Mouse (Mus musculus): ENCODE data around the gene Srsf9. TPM values are rescaled to one million over a fixed set of nuclear protein-coding genes. Genes with fewer than 3 reads are reported as not detected.

Gene Srsf9
- polyA plus RNA-seq, 2 experiments = 46.2 to 81.6 TPM

DNA sequence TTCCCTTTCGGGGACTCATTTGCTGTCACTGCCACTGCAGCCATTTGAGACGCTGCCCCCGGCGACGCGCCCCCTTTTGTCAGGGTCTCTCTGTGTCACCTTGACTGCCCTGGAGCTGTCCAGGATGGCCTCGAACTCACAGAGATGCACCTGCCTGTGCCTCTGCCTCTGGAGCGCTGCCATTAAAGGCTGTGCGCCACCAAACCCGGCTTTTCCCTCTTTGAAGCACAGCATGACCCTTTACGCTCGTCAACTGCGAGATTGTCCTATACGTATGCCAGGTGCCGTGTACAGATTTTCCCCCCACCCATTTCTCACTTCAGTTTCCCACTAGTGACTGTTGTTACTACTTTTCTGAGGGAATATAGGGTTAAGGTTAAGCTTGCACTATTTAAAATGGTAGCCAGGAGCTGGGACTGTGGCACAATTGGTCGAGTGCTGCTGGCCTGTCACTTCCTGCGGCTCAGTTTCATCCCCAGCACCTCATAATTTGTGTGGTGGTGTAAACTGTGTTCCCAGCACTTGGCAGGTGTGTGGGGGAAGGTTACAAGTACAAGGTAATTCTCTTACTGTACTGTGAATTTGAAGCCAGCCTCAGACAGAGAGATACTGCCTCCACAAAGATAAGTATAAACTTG, 46.8 kb upstream of the Srsf9 start:
- H3K9me3 ChIP-seq (ENCODE audit: control insufficient read depth, low read length) = no peaks in the 10 kb centered on the region
- peaks cover 6 to 13% of the 10 kb centered on the region in 2 experiments for H3K4me1 ChIP-seq (replicated peaks; ENCODE audit: control insufficient read depth in 2 of 2, insufficient read depth in 2 of 2, low read length in 1 of 2)
- H3K4me2 ChIP-seq (ENCODE audit: low read depth) = peak overlapping the region; percentile 87
- WGBS (ENCODE audit: insufficient replicate concordance) = 3% methylated on average over 17 of the region's 17 CpGs
- peak overlapping the region; percentile 9 for H3K27ac ChIP-seq
- ATAC-seq (ENCODE audit: insufficient read depth) (peak; percentile 24), DNase-seq (ENCODE audit: low read depth in 3 of 3, low spot score in 3 of 3) (no peak)
- H3K36me3 ChIP-seq (replicated peaks; ENCODE audit: control insufficient read depth, insufficient read depth, low read depth) = peaks cover 9% of the 10 kb centered on the region
- peak overlapping the region; percentile 66 to 96 for H3K4me3 ChIP-seq (ENCODE audit: insufficient read depth in 1 of 2, low read depth in 2 of 2, low read length in 2 of 2)
- peak overlapping the region; percentile 56 for H3K9ac ChIP-seq (replicated peaks)
- no peak for TF ChIP-seq CTCF (IDR thresholded peaks at IDR 0.05; ENCODE audit: low read depth)
- no peak for TF ChIP-seq EP300 (IDR thresholded peaks at IDR 0.05; ENCODE audit: low read depth)
- no peaks in the 10 kb centered on the region for H3K27me3 ChIP-seq (ENCODE audit: control insufficient read depth, insufficient read depth, low read length)

DNA sequence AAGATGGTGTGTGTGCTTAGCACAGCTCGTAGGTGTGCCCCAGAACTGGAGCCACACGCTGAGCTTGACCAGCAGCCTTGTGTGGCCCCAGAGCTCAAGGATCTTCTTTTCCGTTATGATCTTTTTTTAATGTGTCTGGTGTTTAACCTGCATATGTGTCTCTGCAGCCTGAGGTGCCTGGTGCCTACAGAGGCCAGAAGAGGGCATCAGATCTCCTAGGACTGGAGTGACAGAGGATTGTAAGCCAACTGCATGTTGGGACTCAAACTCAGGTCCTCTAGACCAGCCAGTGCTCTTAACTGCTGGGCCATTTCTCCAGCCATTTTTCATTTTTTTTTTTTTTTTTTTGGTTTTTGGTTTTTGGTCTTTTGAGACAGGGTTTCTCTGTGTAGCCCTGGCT, 42.2 kb upstream of the Srsf9 start:
- Histone ChIP-seq H3K9ac (replicated peaks) (no peak overlapping the region), H3K27me3 (ENCODE audit: control insufficient read depth, insufficient read depth, low read length) (no peaks in the 10 kb centered on the region), H3K9me3 (ENCODE audit: control insufficient read depth, low read length) (no peaks in the 10 kb centered on the region), H3K4me3 (ENCODE audit: insufficient read depth in 1 of 2, low read depth in 2 of 2, low read length in 2 of 2) (no peak overlapping the region), H3K4me2 (ENCODE audit: low read depth) (no peak overlapping the region), H3K27ac (no peak overlapping the region), H3K4me1 (replicated peaks; ENCODE audit: control insufficient read depth in 2 of 2, insufficient read depth in 2 of 2, low read length in 1 of 2) (peaks cover 3 to 6% of the 10 kb centered on the region in 2 experiments), H3K36me3 (replicated peaks; ENCODE audit: control insufficient read depth, insufficient read depth, low read depth) (peaks cover 24% of the 10 kb centered on the region)
- DNase-seq (ENCODE audit: low read depth in 3 of 3, low spot score in 3 of 3) (no peak), ATAC-seq (ENCODE audit: insufficient read depth) (no peak)
- 83% methylated on average over 3 of the region's 3 CpGs for WGBS (ENCODE audit: insufficient replicate concordance)
- TF ChIP-seq EP300 (IDR thresholded peaks at IDR 0.05; ENCODE audit: low read depth) (no peak), CTCF (IDR thresholded peaks at IDR 0.05; ENCODE audit: low read depth) (peak; percentile 72)

DNA sequence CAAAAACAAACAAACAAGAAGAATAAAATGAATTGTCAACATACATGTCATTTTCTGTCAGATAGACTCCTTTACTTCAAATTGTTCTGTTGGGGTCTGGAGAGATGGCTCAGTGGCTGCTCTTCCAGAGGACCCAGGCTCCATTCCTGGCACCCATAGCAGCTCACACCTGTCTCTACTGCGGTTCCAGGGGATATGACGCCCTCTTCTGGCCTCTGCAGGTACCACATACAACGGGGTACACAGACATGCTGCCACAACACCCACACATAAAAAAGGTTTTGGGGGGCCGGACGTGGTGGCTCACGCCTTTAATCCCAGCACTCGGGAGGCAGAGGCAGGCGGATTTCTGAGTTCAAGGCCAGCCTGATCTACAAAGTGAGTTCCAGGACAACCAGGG, 32.8 kb upstream of the Srsf9 start:
- Histone ChIP-seq H3K9ac (replicated peaks) (no peak overlapping the region), H3K4me2 (ENCODE audit: low read depth) (no peak overlapping the region), H3K27me3 (ENCODE audit: control insufficient read depth, insufficient read depth, low read length) (no peaks in the 10 kb centered on the region), H3K4me3 (ENCODE audit: insufficient read depth in 1 of 2, low read depth in 2 of 2, low read length in 2 of 2) (no peak overlapping the region), H3K27ac (no peak overlapping the region), H3K4me1 (replicated peaks; ENCODE audit: control insufficient read depth in 2 of 2, insufficient read depth in 2 of 2, low read length in 1 of 2) (peaks cover 12 to 27% of the 10 kb centered on the region in 2 experiments), H3K9me3 (ENCODE audit: control insufficient read depth, low read length) (no peaks in the 10 kb centered on the region), H3K36me3 (replicated peaks; ENCODE audit: control insufficient read depth, insufficient read depth, low read depth) (peaks cover 36% of the 10 kb centered on the region)
- DNase-seq (ENCODE audit: low read depth in 3 of 3, low spot score in 3 of 3) = no peak
- no peak for ATAC-seq (ENCODE audit: insufficient read depth)
- TF ChIP-seq EP300 (IDR thresholded peaks at IDR 0.05; ENCODE audit: low read depth) = no peak
- TF ChIP-seq CTCF (IDR thresholded peaks at IDR 0.05; ENCODE audit: low read depth) = peak; percentile 69
- 80% methylated on average over 8 of the region's 8 CpGs for WGBS (ENCODE audit: insufficient replicate concordance)

DNA sequence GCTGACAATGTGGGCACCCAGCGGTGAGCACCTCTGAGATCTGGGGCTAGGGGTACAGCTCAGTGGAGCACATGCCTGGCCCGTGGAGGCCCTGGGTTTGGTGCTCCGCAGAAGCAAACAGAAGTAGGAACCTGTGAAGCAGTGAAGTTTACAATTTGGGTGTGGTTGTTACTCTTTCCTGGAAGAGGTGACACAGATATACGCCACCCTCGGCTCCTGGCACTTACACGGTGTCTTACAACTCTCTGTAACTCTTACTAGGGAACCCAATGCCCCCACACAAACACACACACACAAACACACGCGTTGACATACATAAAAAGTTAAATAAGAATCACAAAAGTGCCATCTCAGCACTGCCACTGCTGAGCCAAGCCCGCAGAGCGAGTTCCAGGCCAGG, 30.6 kb upstream of the Srsf9 start:
- Histone ChIP-seq H3K9me3 (ENCODE audit: control insufficient read depth, low read length) (no peaks in the 10 kb centered on the region), H3K4me3 (ENCODE audit: insufficient read depth in 1 of 2, low read depth in 2 of 2, low read length in 2 of 2) (no peak overlapping the region), H3K36me3 (replicated peaks; ENCODE audit: control insufficient read depth, insufficient read depth, low read depth) (peaks cover 38% of the 10 kb centered on the region), H3K4me2 (ENCODE audit: low read depth) (peak overlapping the region; percentile 39), H3K9ac (replicated peaks) (peak overlapping the region; percentile 35; the same call in 1 of the 2 replicates), H3K27ac (peak overlapping the region; percentile 59), H3K4me1 (replicated peaks; ENCODE audit: control insufficient read depth in 2 of 2, insufficient read depth in 2 of 2, low read length in 1 of 2) (peaks cover 17 to 33% of the 10 kb centered on the region in 2 experiments), H3K27me3 (ENCODE audit: control insufficient read depth, insufficient read depth, low read length) (no peaks in the 10 kb centered on the region)
- DNase-seq (ENCODE audit: low read depth in 3 of 3, low spot score in 3 of 3) (no peak), ATAC-seq (ENCODE audit: insufficient read depth) (no peak)
- TF ChIP-seq EP300 (IDR thresholded peaks at IDR 0.05; ENCODE audit: low read depth) = no peak
- TF ChIP-seq CTCF (IDR thresholded peaks at IDR 0.05; ENCODE audit: low read depth) = no peak
- WGBS (ENCODE audit: insufficient replicate concordance) = 50% methylated on average over 10 of the region's 10 CpGs

DNA sequence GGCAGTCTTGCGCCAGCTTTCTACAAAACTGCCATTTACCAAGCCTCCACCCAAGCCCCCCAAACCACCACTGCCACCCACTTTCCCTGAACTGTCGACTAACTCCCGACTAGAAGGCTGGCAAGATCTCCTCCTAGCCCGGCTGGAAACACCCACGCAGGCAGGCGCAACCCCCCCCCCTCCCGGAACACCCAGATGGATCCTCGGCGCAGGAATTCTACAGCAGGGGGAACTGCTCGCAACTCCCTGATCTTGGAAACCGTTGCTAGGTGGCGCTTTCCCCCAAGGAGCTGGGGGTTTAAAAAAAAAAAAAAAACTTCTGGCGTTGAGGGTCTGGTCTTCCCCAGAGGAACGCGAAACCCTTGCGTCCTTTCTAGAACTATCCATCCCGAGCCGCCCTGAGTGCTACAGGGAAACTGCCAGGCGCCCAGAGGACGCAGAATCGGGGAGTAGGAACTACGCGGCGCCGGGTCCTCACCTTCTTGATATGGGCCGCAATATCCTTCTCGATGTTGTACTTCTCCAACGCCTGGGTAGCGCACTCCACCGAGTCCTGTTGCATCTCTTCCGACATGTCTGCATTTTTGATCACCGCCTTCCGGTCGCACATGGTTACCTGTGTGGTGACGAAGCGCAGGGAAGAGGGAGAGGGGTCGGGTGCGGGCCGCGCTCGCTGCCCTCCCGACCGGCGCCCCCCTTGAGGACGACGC, 26.8 kb upstream of the Srsf9 start:
- Histone ChIP-seq H3K9me3 (ENCODE audit: control insufficient read depth, low read length) (no peaks in the 10 kb centered on the region), H3K4me2 (ENCODE audit: low read depth) (peak overlapping the region; percentile 84), H3K4me1 (replicated peaks; ENCODE audit: control insufficient read depth in 2 of 2, insufficient read depth in 2 of 2, low read length in 1 of 2) (peaks cover 25 to 41% of the 10 kb centered on the region in 2 experiments), H3K36me3 (replicated peaks; ENCODE audit: control insufficient read depth, insufficient read depth, low read depth) (peaks cover 34% of the 10 kb centered on the region), H3K27ac (peak overlapping the region; percentile 74), H3K9ac (replicated peaks) (peak overlapping the region; percentile 89), H3K27me3 (ENCODE audit: control insufficient read depth, insufficient read depth, low read length) (no peaks in the 10 kb centered on the region), H3K4me3 (ENCODE audit: insufficient read depth in 1 of 2, low read depth in 2 of 2, low read length in 2 of 2) (peak overlapping the region; percentile 86 to 94)
- under 1% methylated on average over 46 of the region's 46 CpGs for WGBS (ENCODE audit: insufficient replicate concordance)
- DNase-seq (ENCODE audit: low read depth in 3 of 3, low spot score in 3 of 3) (no peak), ATAC-seq (ENCODE audit: insufficient read depth) (peak; percentile 19)
- peak; percentile 32; the same call in 1 of the 2 replicates for TF ChIP-seq CTCF (IDR thresholded peaks at IDR 0.05; ENCODE audit: low read depth)
- no peak for TF ChIP-seq EP300 (IDR thresholded peaks at IDR 0.05; ENCODE audit: low read depth)
